Mouse (Mus musculus) forebrain, embryonic 14.5 days (tissue): ENCODE measurements around the gene Clnk. TPM values are rescaled to one million over a fixed set of nuclear protein-coding genes. Genes with fewer than 3 reads are reported as not detected.

Source experiments
- ATAC-seq: fragments of 200-750 bp; cut with Nextera tagmentation; 2 replicates; pipeline ENCODE4 v1.8.0; 2017; ENCODE audit warnings: mild to moderate bottlenecking, moderate library complexity
- DNase-seq: peaks from one replicate; pipeline ENCODE4 v3.0.0-alpha.2; 2015; ENCODE audit warnings: low spot score
- H3K27ac ChIP-seq: fragments of 300-500 bp; sonication (generic); 2 replicates; pipeline ENCODE4 v1.5.1; 2014; ENCODE audit warnings: low read depth, mild to moderate bottlenecking, control low read depth, low read length, moderate library complexity
- H3K27me3 ChIP-seq: fragments of 300-500 bp; sonication (generic); replicated peaks from 2 replicates; pipeline ENCODE4 v1.6.1; 2014; ENCODE audit warnings: low read length, control low read depth, mixed read lengths; ENCODE audit not compliant: control insufficient read depth, insufficient read depth
- H3K36me3 ChIP-seq: fragments of 300-500 bp; sonication (generic); 2 replicates; pipeline ENCODE4 v1.6.1; 2014; ENCODE audit warnings: low read length, control low read depth; ENCODE audit not compliant: control insufficient read depth, insufficient read depth
- H3K4me1 ChIP-seq: fragments of 300-500 bp; sonication (generic); 2 replicates; pipeline ENCODE4 v1.6.1; 2014; ENCODE audit warnings: antibody characterized with exemption, low read length, control low read depth; ENCODE audit not compliant: control insufficient read depth, insufficient read depth
- H3K4me2 ChIP-seq: fragments of 300-500 bp; sonication (generic); 2 replicates; pipeline ENCODE4 v1.6.1; 2014; ENCODE audit warnings: mild to moderate bottlenecking, control low read depth, low read length
- H3K4me3 ChIP-seq: fragments of 300-500 bp; sonication (generic); 2 replicates; pipeline ENCODE4 v1.5.1; 2014; ENCODE audit warnings: low read depth, low read length, control low read depth
- H3K9ac ChIP-seq: fragments of 300-500 bp; sonication (generic); 2 replicates; pipeline ENCODE4 v1.6.1; 2014; ENCODE audit warnings: mild to moderate bottlenecking, low read length, control low read depth, moderate library complexity
- H3K9me3 ChIP-seq: fragments of 300-500 bp; sonication (generic); replicated peaks from 2 replicates; pipeline ENCODE4 v1.6.1; 2016; ENCODE audit warnings: low read length, control low read depth, mixed read lengths; ENCODE audit not compliant: control insufficient read depth
- WGBS: fragments of 180-500 bp; shearing (Covaris S2); extraction: QIAGEN DNeasy Blood & Tissue Kit; methylation state at CpG from one replicate; pipeline ENCODE4 v1.1.7; 2014; 5-methylcytosine and 5-hydroxymethylcytosine counted together
- polyA plus RNA-seq: library from polyadenylated mRNA; unstranded; fragments of >200 nt; fragmentation: Nextera tagmentation; extraction: Ambion mirVana; gene quantifications from 2 replicates; pipeline ENCODE4 v1.2.1, GENCODE M21; 2014

Clnk gene
- polyA plus RNA-seq, 1 experiment from 2014 or later, result 0.17 TPM

DNA sequence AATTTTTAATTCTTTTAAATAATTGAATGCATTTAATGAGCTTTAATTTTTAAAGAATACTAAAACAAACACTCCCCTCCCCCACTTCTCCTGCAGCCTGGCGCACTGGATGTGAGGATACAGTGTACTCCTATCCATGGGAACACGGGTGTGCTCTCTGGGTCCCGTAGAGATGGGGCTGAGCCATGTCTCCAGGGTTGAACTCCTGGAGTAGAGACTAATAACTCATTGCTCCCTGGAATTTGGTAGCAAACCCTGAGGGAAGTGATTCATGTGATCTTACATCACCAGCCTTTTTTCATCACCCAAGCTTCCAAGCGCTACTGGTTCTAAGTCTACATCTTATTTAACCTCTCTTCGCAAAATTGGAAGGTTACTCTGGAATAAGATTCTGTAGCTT lies 87.8 kb downstream of the Clnk start:
- no peak for ATAC-seq
- WGBS, result 93% methylated on average over 5 of the region's 5 CpGs

DNA sequence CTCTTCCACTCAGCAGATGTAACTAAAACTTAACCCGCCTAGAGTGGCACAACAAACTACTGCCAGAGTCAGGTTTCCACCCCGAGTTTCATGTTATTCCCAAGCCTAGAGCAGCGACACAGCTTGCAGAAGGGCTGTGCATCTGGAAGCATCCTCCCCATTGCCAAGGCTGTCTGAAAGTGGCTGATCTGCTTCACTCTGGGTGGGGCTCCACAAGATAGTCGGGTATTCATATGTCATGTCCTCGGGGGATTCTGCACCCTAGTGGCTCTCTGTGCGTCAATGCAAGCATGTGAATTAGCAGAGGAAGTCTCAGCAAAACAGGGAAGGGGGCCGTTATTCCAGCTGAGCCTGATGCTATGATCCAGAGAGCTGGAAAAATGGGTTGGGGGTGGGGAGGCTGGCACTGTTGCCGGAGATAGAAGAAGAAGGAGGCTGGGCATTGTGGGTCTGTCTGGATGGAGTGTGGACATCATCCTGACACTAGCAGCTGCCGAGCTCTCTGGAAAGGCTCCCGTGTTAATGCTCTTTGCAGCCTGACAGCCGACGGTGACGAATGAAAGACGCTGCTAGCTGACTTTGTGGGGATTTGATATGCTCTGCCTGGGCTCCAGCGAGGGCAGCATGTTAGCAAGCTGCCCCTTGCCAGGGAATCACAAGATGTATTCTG lies 88.6 kb downstream of the Clnk start:
- peak overlapping the region; percentile 28 for H3K4me2 ChIP-seq
- H3K27me3 ChIP-seq, result no peaks in the 10 kb centered on the region
- 39% methylated on average over 15 of the region's 15 CpGs for WGBS
- DNase-seq (peak; percentile 47), ATAC-seq (peak; percentile 52)
- no peaks in the 10 kb centered on the region for H3K36me3 ChIP-seq
- H3K4me3 ChIP-seq, result no peak overlapping the region
- H3K9me3 ChIP-seq, result no peaks in the 10 kb centered on the region
- 0 out of 2 replicates have a peak overlapping the region, but pooled peaks have one; percentile 8 for H3K9ac ChIP-seq
- peak overlapping the region; percentile 57; the same call in 1 of the 2 replicates for H3K27ac ChIP-seq
- H3K4me1 ChIP-seq, result peaks cover 9% of the 10 kb centered on the region

More for the DNA sequence above, 87.8 kb downstream of the Clnk start:
- H3K27me3 ChIP-seq, result no peaks in the 10 kb centered on the region
- DNase-seq, result no peak
- peaks cover 9% of the 10 kb centered on the region for H3K4me1 ChIP-seq
- no peaks in the 10 kb centered on the region for H3K36me3 ChIP-seq
- H3K9me3 ChIP-seq, result no peaks in the 10 kb centered on the region
- no peak overlapping the region for H3K4me3 ChIP-seq
- no peak overlapping the region for H3K9ac ChIP-seq
- no peak overlapping the region for H3K27ac ChIP-seq
- no peak overlapping the region for H3K4me2 ChIP-seq

DNA sequence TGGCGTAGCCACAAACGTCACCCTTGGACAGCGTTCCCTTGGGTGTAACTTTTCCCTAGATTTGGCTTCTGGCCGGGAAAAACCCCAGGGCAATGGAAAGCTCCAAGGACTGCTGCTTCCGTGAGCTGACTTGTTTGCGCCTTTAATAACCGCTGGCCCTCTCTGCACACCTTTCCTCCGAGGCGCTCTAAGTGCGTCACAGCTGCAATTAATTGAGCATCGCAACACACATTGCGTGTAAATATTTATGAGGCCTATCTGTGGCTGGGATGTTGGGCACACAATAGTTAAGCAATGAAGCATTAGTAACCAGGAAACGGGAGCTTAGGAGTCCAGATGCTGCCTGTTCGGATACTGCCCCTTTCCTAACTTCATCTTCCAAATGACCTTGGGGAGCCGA lies 90.5 kb downstream of the Clnk start:
- H3K27ac ChIP-seq, result no peak overlapping the region
- DNase-seq (no peak), ATAC-seq (no peak)
- H3K9ac ChIP-seq, result no peak overlapping the region
- H3K9me3 ChIP-seq, result no peaks in the 10 kb centered on the region
- peaks cover 9% of the 10 kb centered on the region for H3K4me1 ChIP-seq
- H3K36me3 ChIP-seq, result no peaks in the 10 kb centered on the region
- no peaks in the 10 kb centered on the region for H3K27me3 ChIP-seq
- H3K4me2 ChIP-seq, result no peak overlapping the region
- H3K4me3 ChIP-seq, result no peak overlapping the region
- 68% methylated on average over 15 of the region's 15 CpGs for WGBS

DNA sequence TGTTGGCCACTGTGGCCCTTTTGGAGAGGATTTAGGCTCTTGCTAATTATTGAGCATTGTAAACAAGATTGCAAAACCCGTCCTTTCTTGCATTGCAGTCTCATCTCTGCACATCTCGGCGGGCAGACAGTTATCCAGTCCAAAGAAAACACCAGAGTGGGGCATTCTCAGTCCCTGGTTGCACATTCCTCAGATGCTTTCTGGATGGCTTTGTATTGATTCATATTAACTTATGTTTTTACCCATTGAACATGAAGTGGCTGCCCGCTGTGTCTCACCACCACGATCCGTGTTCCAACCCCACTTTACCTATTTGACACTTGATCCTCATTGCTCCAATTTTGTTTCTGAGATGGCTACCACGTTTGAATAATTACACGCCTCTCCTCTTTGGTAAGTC lies 90.9 kb downstream of the Clnk start:
- no peaks in the 10 kb centered on the region for H3K27me3 ChIP-seq
- H3K4me2 ChIP-seq, result no peak overlapping the region
- no peak overlapping the region for H3K4me3 ChIP-seq
- H3K27ac ChIP-seq, result no peak overlapping the region
- ATAC-seq, result no peak
- H3K36me3 ChIP-seq, result no peaks in the 10 kb centered on the region
- H3K9ac ChIP-seq, result no peak overlapping the region
- DNase-seq, result no peak
- H3K4me1 ChIP-seq, result peaks cover 9% of the 10 kb centered on the region
- WGBS, result 87% methylated on average over 8 of the region's 8 CpGs
- no peaks in the 10 kb centered on the region for H3K9me3 ChIP-seq

DNA sequence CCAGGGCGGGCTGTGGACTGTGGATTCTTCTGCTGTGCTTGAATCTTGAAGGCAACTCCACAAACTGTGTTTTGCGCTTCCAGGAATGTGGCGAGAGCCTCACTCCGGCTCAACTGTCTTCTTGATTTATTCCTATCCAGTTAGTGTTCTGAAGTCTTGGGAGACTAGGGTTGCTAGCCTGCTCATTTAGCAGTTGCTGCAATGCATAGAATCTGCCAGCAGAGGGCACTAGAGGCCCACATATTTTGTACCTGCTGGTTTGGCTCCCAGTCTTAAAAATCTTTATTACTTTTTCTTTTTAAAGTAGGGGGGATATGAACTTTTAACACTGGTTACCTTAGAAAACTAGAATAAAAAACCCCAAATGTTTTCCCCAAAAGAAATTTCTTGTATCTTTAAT lies 94.8 kb downstream of the Clnk start:
- H3K27ac ChIP-seq, result no peak overlapping the region
- DNase-seq, result peak; percentile 84

DNA sequence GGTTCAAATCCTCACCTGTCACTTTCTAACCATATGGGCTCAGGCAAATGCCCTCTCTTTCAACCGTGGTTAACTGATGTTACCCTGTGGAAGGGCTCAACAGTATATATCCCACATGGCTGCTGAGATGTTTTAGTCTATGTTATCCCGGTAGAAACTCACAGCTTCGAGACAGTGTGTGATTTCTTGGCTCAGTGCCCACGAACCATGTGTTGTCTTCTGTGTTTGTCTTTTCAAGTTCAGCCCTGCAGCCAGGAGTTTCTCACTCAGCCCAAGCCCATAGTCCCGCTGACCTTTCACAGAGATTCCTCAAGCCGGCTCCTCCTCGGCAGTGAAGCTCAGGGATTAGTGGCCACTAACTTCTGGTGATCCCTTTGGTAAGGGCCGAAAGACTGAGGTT lies 96.0 kb downstream of the Clnk start:
- peak; percentile 50 for DNase-seq
- Histone ChIP-seq H3K9ac (no peak overlapping the region), H3K36me3 (no peaks in the 10 kb centered on the region), H3K4me1 (no peaks in the 10 kb centered on the region), H3K27ac (no peak overlapping the region), H3K4me3 (no peak overlapping the region), H3K27me3 (no peaks in the 10 kb centered on the region), H3K9me3 (no peaks in the 10 kb centered on the region), H3K4me2 (no peak overlapping the region)
- ATAC-seq, result peak; percentile 45; the same call in 1 of the 2 replicates
- WGBS, result 46% methylated on average over 8 of the region's 8 CpGs

More for the DNA sequence above, 94.8 kb downstream of the Clnk start:
- ATAC-seq, result peak; percentile 43
- H3K4me1 ChIP-seq, result no peaks in the 10 kb centered on the region
- no peak overlapping the region for H3K4me2 ChIP-seq
- no peaks in the 10 kb centered on the region for H3K27me3 ChIP-seq
- H3K36me3 ChIP-seq, result no peaks in the 10 kb centered on the region
- H3K4me3 ChIP-seq, result no peak overlapping the region
- no peak overlapping the region for H3K9ac ChIP-seq
- no peaks in the 10 kb centered on the region for H3K9me3 ChIP-seq
- WGBS, result 34% methylated on average over 4 of the region's 4 CpGs

DNA sequence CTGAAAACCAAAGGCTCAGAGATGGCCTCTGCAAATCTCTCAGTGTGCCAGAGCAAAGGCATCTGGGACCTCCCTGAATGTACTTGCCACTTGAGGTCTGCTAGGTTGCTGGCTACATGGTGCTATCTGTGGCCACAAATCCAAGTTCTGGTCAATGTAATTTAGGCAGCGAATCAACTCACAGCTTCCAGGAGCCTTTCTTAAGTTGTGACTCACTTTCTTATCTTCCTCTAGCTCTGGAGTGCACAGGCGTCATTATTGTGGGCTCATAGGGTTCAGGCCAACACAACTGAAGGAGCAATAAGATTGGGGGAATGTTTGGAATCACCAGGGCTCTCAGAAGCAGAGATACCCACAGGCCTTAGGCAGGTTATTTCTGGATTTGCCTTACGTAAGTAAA lies 96.6 kb downstream of the Clnk start:
- no peak overlapping the region for H3K4me3 ChIP-seq
- no peaks in the 10 kb centered on the region for H3K4me1 ChIP-seq
- WGBS, result 91% methylated on average over 3 of the region's 3 CpGs
- no peak for DNase-seq
- H3K9ac ChIP-seq, result no peak overlapping the region
- H3K27ac ChIP-seq, result no peak overlapping the region
- H3K9me3 ChIP-seq, result no peaks in the 10 kb centered on the region
- no peaks in the 10 kb centered on the region for H3K36me3 ChIP-seq
- H3K4me2 ChIP-seq, result no peak overlapping the region
- ATAC-seq, result no peak
- H3K27me3 ChIP-seq, result no peaks in the 10 kb centered on the region

DNA sequence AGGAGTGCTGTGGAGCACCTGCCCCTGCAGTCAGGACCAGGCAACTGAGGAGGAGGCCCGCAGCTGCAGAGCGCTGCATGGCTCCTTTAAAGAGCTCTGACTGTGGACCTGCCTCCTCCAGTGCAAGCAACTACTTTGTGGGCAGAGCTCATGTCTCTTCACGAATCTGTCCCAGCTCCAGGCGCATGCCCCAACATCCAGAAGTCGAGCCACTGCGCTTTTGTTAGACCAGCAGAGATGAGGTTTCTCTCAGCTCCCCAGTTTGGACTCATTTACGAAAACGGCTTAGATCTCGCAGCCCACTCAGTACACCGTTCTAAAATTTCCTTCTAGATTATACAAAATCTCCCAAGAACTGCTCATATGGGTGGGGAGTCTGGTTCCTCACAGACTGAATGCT lies 101.1 kb downstream of the Clnk start:
- H3K9ac ChIP-seq, result no peak overlapping the region
- no peak overlapping the region for H3K4me2 ChIP-seq
- H3K4me1 ChIP-seq, result no peaks in the 10 kb centered on the region
- no peak for DNase-seq
- 72% methylated on average over 10 of the region's 10 CpGs for WGBS
- ATAC-seq, result no peak
- H3K9me3 ChIP-seq, result no peaks in the 10 kb centered on the region
- H3K36me3 ChIP-seq, result no peaks in the 10 kb centered on the region
- H3K4me3 ChIP-seq, result no peak overlapping the region
- H3K27ac ChIP-seq, result no peak overlapping the region
- H3K27me3 ChIP-seq, result no peaks in the 10 kb centered on the region

DNA sequence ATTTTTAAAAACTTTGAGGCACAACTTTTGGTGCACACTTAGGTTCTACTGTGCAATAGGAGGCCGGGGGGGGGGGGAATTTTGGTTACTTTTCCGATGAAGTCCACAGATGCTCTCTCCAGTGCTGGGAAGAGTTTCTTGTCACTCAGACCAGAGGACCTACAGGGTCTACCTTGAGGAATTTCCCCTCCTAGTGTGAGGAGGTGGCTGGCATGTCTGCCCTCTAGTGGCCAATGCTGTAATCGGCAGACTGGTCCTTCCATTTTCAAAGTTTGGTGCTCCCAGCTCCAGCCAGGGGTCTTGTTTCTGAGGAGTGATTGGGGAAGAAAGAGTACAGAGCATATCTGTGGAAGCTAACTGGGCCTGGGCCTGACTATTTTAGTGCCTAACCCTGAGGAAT lies 121.7 kb downstream of the Clnk start:
- no peak overlapping the region for H3K4me3 ChIP-seq
- ATAC-seq (peak; percentile 40; the same call in 1 of the 2 replicates), DNase-seq (peak; percentile 55)
- no peak overlapping the region for H3K4me2 ChIP-seq
- H3K36me3 ChIP-seq, result no peaks in the 10 kb centered on the region
- no peak overlapping the region for H3K9ac ChIP-seq
- H3K9me3 ChIP-seq, result no peaks in the 10 kb centered on the region
- no peaks in the 10 kb centered on the region for H3K27me3 ChIP-seq
- no peaks in the 10 kb centered on the region for H3K4me1 ChIP-seq
- no peak overlapping the region for H3K27ac ChIP-seq
- whole genome bisulfite sequencing, result 19% methylated on average over 3 of the region's 3 CpGs
